Mouse (Mus musculus) limb, embryonic 10.5 days (tissue): ENCODE data around the gene Grb10. TPM values are rescaled to one million over a fixed set of nuclear protein-coding genes. Genes with fewer than 3 reads are reported as not detected.

Source experiments
- DNase-seq: peaks from one replicate; pipeline ENCODE4 v3.0.0-alpha.2; 2017; ENCODE audit warnings: low spot score
- H3K27ac ChIP-seq: fragments of 300-500 bp; sonication (generic); 2 replicates; pipeline ENCODE4 v1.5.1; 2016; ENCODE audit warnings: mild to moderate bottlenecking
- H3K27me3 ChIP-seq: fragments of 300-500 bp; sonication (generic); 2 replicates; pipeline ENCODE4 v1.6.1; 2016; ENCODE audit warnings: low read depth, mild to moderate bottlenecking; ENCODE audit not compliant: poor library complexity, severe bottlenecking
- H3K36me3 ChIP-seq: fragments of 300-500 bp; sonication (generic); 2 replicates; pipeline ENCODE4 v1.6.1; 2016; ENCODE audit warnings: mild to moderate bottlenecking, moderate library complexity
- H3K4me1 ChIP-seq: fragments of 300-500 bp; sonication (generic); 2 replicates; pipeline ENCODE4 v1.6.1; 2016
- H3K4me3 ChIP-seq: fragments of 300-500 bp; sonication (generic); 2 replicates; pipeline ENCODE4 v1.5.1; 2016; ENCODE audit warnings: mild to moderate bottlenecking, moderate library complexity
- H3K9me3 ChIP-seq: fragments of 300-500 bp; sonication (generic); replicated peaks from 2 replicates; pipeline ENCODE4 v1.6.1; 2016; ENCODE audit warnings: mild to moderate bottlenecking
- WGBS: fragments of 180-500 bp; shearing (Covaris S2); methylation state at CpG from one replicate; pipeline ENCODE4 v1.1.7; 2016; 5-methylcytosine and 5-hydroxymethylcytosine counted together
- polyA plus RNA-seq: library from polyadenylated mRNA; unstranded; fragments of >200 nt; fragmentation: Nextera tagmentation; extraction: Ambion mirVana; gene quantifications from 2 replicates; pipeline ENCODE4 v1.2.1, GENCODE M21; 2016

Gene Grb10
- 474 and 593 TPM in 2 replicates for polyA plus RNA-seq

DNA sequence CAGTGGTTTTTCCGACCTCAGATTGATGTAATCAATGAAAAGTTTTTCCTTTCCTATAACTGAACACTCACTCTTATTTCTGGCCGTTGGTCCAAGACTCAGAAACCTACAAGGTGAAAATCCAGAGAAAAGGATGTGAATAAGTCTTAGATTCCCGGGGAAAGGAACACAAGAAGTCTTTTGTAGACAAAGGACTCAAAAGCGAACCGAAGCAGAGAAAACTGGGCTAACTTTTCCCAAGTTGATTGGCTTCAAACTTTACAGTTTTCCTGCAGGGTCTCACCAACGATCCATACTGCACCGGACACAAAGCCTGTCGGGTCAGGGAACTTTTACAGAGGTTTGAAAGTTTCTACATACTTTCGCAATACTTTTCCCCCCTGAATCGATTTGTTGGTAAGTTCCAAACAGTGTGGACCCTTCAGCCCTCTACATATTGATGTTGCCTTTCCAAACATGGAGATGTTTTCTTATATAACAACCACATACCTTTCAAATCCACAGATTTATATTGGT lies at the start of gene Grb10:
Gene Grb10, minus strand, starts transcription at position 214 of the 516 bp plus-strand sequence.
- Histone ChIP-seq H3K9me3 (no peaks in the 10 kb centered on the region), H3K27me3 (peaks cover 100% of the 10 kb centered on the region), H3K27ac (peak within 1 kb of the TSS; percentile 97), H3K4me3 (peak within 1 kb of the TSS; percentile 70), H3K4me1 (0 out of 2 replicates have a peak, but pooled peaks cover 6% of the 10 kb centered on the region), H3K36me3 (peaks cover 11% of the 10 kb centered on the region)
- DNase-seq, result no peak
- WGBS, result 44% methylated on average over 10 of the region's 10 CpGs

DNA sequence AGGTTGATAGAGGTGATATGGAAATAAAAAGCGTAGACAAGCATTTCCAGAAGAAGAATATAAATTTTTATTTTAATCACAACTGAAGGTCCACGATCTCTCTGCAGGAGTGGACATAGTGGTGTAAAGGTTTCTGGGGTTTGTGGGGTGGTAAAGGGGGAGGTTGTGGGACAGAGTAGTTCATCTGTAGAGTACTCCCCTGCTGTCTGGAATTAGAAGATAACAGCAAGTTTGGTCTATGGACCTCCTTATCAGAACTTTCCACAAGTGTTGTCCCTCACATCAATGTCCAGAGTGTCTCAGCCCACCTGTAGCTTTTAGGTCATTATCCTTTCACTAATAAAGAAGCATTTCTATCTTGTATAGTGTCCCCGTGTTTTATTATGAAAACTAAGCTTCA lies 43.2 kb upstream of the Grb10 start:
- H3K4me1 ChIP-seq, result no peaks in the 10 kb centered on the region
- H3K9me3 ChIP-seq, result no peaks in the 10 kb centered on the region
- no peak for DNase-seq
- H3K27ac ChIP-seq, result no peak overlapping the region
- 88% methylated on average over 3 of the region's 3 CpGs for WGBS
- peaks cover 13% of the 10 kb centered on the region for H3K36me3 ChIP-seq
- H3K27me3 ChIP-seq, result no peaks in the 10 kb centered on the region
- H3K4me3 ChIP-seq, result no peak overlapping the region

DNA sequence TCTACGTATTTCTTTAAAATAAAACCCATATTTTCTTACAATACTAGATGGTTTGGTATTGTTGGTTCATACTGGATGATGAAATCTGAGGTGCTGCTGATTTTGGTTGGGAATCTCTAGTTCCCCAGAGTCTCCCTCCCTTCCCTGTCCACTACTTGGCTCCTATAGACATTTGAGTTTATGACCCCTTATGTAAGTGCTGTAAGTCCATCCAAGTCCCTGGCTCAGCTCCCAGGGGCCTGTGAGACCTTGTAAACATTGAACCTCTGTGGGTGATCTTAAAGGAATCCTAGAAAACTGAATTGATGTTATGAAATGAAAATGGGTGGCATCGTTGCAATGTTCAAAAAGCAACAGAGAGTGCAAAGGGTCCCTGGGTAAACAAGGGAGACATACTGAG lies 40.7 kb upstream of the Grb10 start:
- no peaks in the 10 kb centered on the region for H3K9me3 ChIP-seq
- WGBS, result 92% methylated on average over 2 of the region's 2 CpGs
- H3K36me3 ChIP-seq, result peaks cover 13% of the 10 kb centered on the region
- no peaks in the 10 kb centered on the region for H3K27me3 ChIP-seq
- H3K4me3 ChIP-seq, result no peak overlapping the region
- DNase-seq, result no peak
- no peaks in the 10 kb centered on the region for H3K4me1 ChIP-seq
- H3K27ac ChIP-seq, result no peak overlapping the region

DNA sequence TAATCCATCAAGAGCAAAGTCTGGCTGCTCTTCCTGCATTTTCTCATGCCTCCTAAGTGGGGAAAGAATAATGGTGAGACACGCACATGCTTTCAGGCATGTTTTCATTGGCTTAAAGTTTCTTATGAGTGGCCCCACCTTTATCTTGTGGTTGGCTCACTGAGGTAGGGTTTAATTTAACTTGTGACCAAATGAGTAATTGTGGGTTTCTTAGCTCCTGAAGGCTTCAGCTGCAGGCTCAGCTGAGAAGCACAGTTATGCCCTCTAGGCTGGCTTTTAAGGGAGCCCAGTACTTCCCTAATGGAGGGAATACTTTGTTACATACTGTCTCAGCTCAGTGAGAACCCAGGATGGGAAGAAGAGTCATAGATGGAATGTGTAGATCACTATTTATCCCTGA lies 37.0 kb upstream of the Grb10 start:
- no peak overlapping the region for H3K27ac ChIP-seq
- WGBS, result 97% methylated on average over 1 of the region's 1 CpGs
- no peak for DNase-seq
- no peaks in the 10 kb centered on the region for H3K36me3 ChIP-seq
- H3K4me1 ChIP-seq, result no peaks in the 10 kb centered on the region
- H3K4me3 ChIP-seq, result no peak overlapping the region
- no peaks in the 10 kb centered on the region for H3K27me3 ChIP-seq
- H3K9me3 ChIP-seq, result no peaks in the 10 kb centered on the region

DNA sequence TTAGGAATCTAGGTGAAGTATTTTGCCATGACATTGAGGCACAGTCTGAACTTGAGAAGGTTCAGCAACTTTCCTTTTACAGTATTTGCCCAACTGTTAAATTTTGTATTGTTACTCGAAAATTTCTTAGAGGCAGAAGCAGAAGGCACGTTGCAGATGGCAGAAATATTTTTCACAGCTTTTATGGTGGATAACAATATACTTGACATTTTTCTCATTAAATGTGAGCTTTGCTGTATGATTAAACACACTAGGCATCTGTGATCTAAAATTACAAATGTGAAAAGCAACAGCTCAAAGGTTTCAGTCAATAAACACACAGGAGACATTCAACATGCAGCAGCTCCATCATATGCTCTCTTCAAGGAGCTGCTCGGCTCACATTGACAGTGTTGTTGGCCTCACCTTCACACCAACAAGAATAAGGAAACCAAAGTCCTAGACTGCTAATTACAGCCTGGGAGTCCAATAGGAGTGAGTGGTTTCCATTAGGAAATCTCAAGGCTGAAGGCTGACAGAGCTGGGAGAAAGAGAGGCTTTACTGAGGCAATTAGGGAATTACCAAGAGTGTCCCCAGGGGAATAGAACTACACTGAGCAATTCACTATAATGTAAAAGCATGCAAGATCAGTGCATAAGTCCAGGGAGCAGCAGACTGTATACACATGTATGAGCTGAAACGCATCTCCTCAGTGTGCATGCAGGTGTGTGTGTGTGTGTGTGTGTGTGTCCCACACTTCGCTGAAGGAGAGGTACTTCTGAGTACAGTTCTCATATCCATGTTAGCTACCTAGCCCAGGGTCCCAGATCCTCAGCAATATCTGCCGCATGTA lies 35.1 kb upstream of the Grb10 start:
- WGBS, result 88% methylated on average over 6 of the region's 6 CpGs
- no peaks in the 10 kb centered on the region for H3K27me3 ChIP-seq
- no peaks in the 10 kb centered on the region for H3K4me1 ChIP-seq
- H3K9me3 ChIP-seq, result no peaks in the 10 kb centered on the region
- no peaks in the 10 kb centered on the region for H3K36me3 ChIP-seq
- no peak for DNase-seq
- no peak overlapping the region for H3K4me3 ChIP-seq
- no peak overlapping the region for H3K27ac ChIP-seq

DNA sequence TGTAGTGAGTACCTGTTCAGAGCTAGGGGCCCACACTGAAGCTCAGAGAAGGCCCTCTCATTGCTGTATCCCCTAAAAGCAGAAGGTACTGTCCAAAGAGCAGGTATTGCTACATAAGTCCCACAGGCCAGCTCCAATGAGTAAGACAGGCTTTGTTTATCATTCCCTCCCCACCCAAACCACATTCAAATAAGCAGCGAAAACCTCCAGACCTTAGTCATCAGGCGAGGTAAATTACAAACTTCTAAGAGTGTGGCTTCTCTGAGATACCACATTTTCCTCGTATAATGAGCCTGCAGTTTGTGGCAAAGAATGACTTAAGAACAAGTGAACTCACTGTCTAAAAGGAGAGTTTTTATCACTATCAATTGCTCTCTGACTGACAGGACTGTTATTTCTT lies 33.8 kb upstream of the Grb10 start:
- WGBS, result 86% methylated on average over 3 of the region's 3 CpGs
- Histone ChIP-seq H3K27me3 (no peaks in the 10 kb centered on the region), H3K4me1 (no peaks in the 10 kb centered on the region), H3K9me3 (no peaks in the 10 kb centered on the region), H3K27ac (no peak overlapping the region), H3K4me3 (no peak overlapping the region), H3K36me3 (no peaks in the 10 kb centered on the region)
- DNase-seq, result no peak

DNA sequence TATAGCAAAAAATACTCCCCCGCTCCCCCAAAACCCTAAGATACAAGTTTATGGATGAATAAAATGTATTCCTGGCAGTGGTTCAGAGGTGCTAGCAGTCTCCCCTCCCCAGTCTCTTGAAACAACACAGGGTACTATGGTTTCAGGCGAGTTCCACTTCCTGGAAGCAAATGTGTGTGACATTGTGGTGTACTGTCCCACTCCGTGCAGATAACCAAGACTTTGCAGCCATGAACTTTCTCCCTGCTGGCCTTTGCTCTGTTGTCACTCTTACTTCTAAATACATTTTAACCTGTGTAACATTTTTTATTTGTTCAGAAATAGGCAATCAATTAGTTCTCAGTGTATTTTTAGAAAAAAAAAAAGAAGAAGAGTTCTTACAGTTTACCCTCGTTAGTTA lies 20.5 kb upstream of the Grb10 start:
- 86% methylated on average over 4 of the region's 4 CpGs for WGBS
- Histone ChIP-seq H3K4me3 (no peak overlapping the region), H3K4me1 (no peaks in the 10 kb centered on the region), H3K27ac (no peak overlapping the region), H3K27me3 (no peaks in the 10 kb centered on the region), H3K36me3 (peaks cover 39% of the 10 kb centered on the region), H3K9me3 (no peaks in the 10 kb centered on the region)
- no peak for DNase-seq

DNA sequence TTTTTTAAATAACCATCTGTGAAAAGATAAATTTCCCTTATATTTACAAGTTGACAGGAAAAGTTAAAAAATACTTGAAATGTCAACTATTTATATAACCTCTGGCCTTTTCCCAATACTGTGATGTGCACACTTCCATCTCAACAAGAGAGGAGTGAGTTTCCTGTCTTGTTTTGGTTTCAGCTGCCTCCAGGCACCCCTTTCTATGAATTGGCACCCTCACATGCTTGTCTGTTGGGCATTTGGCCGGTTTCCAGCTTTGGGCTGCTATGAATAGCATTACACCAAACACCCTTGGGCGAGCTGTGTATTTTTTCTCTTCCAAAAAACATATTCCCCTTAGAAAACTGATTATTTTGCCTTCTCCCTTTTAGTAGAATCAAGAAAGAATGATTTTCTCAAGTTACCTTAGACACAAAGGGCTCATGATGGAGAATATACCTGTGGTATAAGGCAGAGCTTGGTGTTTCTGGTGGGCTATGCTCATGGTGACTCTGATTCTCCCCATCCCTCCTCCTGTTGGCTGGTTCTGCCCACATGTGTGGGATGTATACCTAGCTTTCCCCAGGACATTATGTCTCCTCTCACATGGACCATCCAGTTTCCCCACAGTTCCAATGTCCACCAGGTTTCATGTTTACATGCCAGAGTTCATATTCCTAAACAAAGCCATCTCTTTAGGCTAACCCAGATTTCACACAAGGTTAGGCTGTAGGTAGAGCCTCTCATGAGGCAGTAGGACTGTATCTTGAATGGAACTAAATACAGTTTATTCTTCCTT lies 10.3 kb upstream of the Grb10 start:
- no peak for DNase-seq
- Histone ChIP-seq H3K36me3 (peaks cover 51% of the 10 kb centered on the region), H3K4me3 (no peak overlapping the region), H3K4me1 (no peaks in the 10 kb centered on the region), H3K27ac (no peak overlapping the region), H3K27me3 (no peaks in the 10 kb centered on the region), H3K9me3 (no peaks in the 10 kb centered on the region)
- WGBS, result 82% methylated on average over 2 of the region's 2 CpGs

DNA sequence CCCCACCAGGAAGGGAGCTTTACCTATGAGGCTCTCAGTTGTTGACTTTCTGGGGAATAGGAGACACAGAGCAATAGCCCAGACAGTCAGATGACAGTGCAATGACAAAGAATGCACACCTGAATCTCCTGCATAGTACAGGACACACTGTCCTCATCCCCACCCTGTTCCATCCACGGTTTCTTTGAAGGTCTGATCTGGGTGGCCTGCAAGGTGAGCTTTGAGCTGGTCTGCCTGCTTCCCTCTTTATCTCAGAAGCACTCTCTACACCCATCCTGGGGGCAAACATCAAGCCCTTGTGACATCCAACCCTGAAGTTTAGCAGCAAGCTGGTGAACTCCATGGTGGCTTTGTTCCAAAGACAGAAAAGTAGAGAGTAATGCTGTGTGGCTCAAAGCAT lies 9.7 kb upstream of the Grb10 start:
- Histone ChIP-seq H3K4me1 (no peaks in the 10 kb centered on the region), H3K9me3 (no peaks in the 10 kb centered on the region), H3K27ac (no peak overlapping the region), H3K27me3 (peaks cover 5% of the 10 kb centered on the region; the same call in 1 of the 2 replicates), H3K4me3 (no peak overlapping the region), H3K36me3 (peaks cover 48% of the 10 kb centered on the region)
- no peak for DNase-seq
- 85% methylated on average over 1 of the region's 1 CpGs for WGBS

DNA sequence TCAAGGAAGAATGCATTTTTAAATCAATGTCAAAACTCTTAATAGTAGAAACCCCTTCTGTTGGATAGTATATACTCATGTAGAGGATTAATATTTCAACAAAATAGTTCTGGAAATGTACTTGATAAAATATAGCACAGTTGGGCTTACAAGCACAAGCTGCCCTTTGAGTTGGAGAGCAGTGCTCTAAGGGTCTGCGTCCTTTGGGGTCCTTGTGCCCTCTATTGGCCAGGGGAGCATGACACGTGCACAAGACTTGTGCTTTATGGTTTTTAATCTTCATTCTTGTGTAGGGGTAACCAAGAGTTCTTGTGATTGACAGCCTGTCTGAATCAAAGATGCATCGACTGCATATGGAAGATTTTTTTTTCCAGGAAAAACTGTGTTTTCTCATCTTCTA lies 5.8 kb upstream of the Grb10 start:
- H3K36me3 ChIP-seq, result peaks cover 39% of the 10 kb centered on the region
- no peak overlapping the region for H3K27ac ChIP-seq
- peaks cover 44% of the 10 kb centered on the region for H3K27me3 ChIP-seq
- DNase-seq, result no peak
- no peak overlapping the region for H3K4me3 ChIP-seq
- 57% methylated on average over 3 of the region's 3 CpGs for WGBS
- no peaks in the 10 kb centered on the region for H3K9me3 ChIP-seq
- 0 out of 2 replicates have a peak, but pooled peaks cover 2% of the 10 kb centered on the region for H3K4me1 ChIP-seq

DNA sequence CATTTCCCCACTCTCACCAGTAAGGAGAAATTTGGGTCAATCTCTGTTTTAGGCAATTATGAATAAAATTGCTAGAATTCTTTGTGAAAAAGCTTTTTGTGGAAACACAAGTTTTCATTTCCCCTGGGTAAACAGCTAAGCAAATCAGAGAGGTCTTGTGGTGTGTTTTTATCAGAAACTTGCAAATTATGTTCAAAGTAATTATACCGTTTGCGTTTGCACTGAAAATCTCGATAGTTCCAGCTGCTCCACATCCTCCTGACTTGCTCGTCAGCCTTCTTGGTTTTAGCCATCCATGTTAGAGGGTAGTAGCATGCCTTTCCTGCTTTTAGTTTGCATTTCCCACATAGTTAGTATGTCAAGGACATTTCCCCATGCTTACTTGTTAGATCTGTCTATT lies 3.3 kb upstream of the Grb10 start:
- WGBS, result 83% methylated on average over 4 of the region's 4 CpGs
- Histone ChIP-seq H3K4me3 (no peak overlapping the region), H3K27me3 (peaks cover 68% of the 10 kb centered on the region), H3K9me3 (no peaks in the 10 kb centered on the region), H3K4me1 (0 out of 2 replicates have a peak, but pooled peaks cover 6% of the 10 kb centered on the region), H3K27ac (no peak overlapping the region), H3K36me3 (peaks cover 22% of the 10 kb centered on the region)
- no peak for DNase-seq

DNA sequence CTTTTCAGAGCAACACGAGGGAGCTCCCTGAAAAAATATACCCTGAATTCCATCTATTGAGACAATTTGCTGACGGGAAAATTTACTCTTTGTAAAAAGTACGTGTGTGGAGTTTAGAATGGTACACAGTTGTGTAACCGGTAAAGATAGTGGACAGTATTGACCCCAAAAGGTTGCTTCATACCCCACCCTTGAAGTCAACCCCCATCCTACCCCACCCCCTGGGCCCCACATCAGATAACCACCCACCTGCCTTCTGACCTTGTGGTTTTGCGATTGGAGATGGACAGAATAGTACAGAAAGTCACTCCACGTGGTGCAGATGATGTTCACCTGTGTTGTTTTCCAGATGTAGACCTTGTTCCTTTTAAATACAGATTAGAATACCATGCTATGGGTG lies 2.9 kb upstream of the Grb10 start:
- H3K4me1 ChIP-seq, result 0 out of 2 replicates have a peak, but pooled peaks cover 6% of the 10 kb centered on the region
- no peaks in the 10 kb centered on the region for H3K9me3 ChIP-seq
- peaks cover 18% of the 10 kb centered on the region for H3K36me3 ChIP-seq
- H3K27ac ChIP-seq, result no peak overlapping the region
- H3K4me3 ChIP-seq, result no peak overlapping the region
- 81% methylated on average over 6 of the region's 6 CpGs for WGBS
- H3K27me3 ChIP-seq, result peaks cover 73% of the 10 kb centered on the region
- no peak for DNase-seq

DNA sequence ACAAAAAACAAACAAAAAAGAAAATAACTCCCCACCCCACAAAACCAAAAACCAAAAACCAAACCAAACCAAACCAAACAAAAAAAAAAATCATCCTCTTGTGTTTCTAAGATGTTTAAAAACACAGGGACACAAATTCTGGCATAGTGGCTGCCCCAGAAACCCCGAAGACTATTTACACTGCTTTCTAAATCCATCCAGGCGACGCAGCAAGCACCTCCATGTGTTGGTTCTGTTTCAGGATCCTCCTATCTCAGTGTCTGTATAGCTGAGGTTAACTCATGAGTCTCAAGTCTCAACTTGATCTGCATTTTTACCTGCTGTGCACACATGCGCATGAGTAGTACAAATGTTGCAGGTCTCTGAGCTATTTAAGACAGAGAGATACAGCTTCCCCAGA lies 1.9 kb upstream of the Grb10 start:
- WGBS, result 92% methylated on average over 4 of the region's 4 CpGs
- H3K4me1 ChIP-seq, result 0 out of 2 replicates have a peak, but pooled peaks cover 6% of the 10 kb centered on the region
- no peak overlapping the region for H3K27ac ChIP-seq
- peaks cover 82% of the 10 kb centered on the region for H3K27me3 ChIP-seq
- no peak overlapping the region for H3K4me3 ChIP-seq
- no peaks in the 10 kb centered on the region for H3K9me3 ChIP-seq
- DNase-seq, result no peak
- peaks cover 12% of the 10 kb centered on the region for H3K36me3 ChIP-seq
